Mouse (Mus musculus) intestine, embryonic 16.5 days (tissue): Measurements from ENCODE around the gene Med12l. TPM values are rescaled to one million over a fixed set of nuclear protein-coding genes. Genes with fewer than 3 reads are reported as not detected.
"Not testable (repeated sequence)": the region's sequence is repeated elsewhere in the genome, so short reads cannot be mapped to it uniquely, and the experiment has no call there.

Source experiments
- ATAC-seq: fragments of 200-750 bp; cut with Nextera tagmentation; 2 replicates; pipeline ENCODE4 v1.8.0; 2017; ENCODE audit warnings: moderate TSS enrichment, moderate library complexity
- H3K27ac ChIP-seq: fragments of 300-500 bp; sonication (generic); 2 replicates; pipeline ENCODE4 v1.5.1; 2014; ENCODE audit warnings: mild to moderate bottlenecking, low read length
- H3K27me3 ChIP-seq: fragments of 300-500 bp; sonication (generic); replicated peaks from 2 replicates; pipeline ENCODE4 v1.6.1; 2014; ENCODE audit warnings: low read length, control low read depth, mixed read lengths; ENCODE audit not compliant: control insufficient read depth, insufficient read depth
- H3K36me3 ChIP-seq: fragments of 300-500 bp; sonication (generic); 2 replicates; pipeline ENCODE4 v1.6.1; 2014; ENCODE audit warnings: low read length, control low read depth; ENCODE audit not compliant: control insufficient read depth, insufficient read depth
- H3K4me1 ChIP-seq: fragments of 300-500 bp; sonication (generic); 2 replicates; pipeline ENCODE4 v1.6.1; 2014; ENCODE audit warnings: low read length, control low read depth, mixed read lengths; ENCODE audit not compliant: control insufficient read depth, insufficient read depth
- H3K4me2 ChIP-seq: fragments of 300-500 bp; sonication (generic); 2 replicates; pipeline ENCODE4 v1.6.1; 2014; ENCODE audit warnings: low read depth, low read length, control low read depth
- H3K4me3 ChIP-seq: fragments of 300-500 bp; sonication (generic); 2 replicates; pipeline ENCODE4 v1.5.1; 2014; ENCODE audit warnings: mild to moderate bottlenecking, low read length
- H3K9ac ChIP-seq: fragments of 300-500 bp; sonication (generic); 2 replicates; pipeline ENCODE4 v1.6.1; 2014; ENCODE audit warnings: low read depth, low read length
- H3K9me3 ChIP-seq: fragments of 300-500 bp; sonication (generic); 2 replicates; pipeline ENCODE4 v1.6.1; 2016; ENCODE audit warnings: low read length, control low read depth; ENCODE audit not compliant: control insufficient read depth
- whole genome bisulfite sequencing: fragments of 180-500 bp; shearing (Covaris S2); extraction: QIAGEN DNeasy Blood & Tissue Kit; methylation state at CpG from one replicate; pipeline ENCODE4 v1.1.7; 2014; 5-methylcytosine and 5-hydroxymethylcytosine counted together
- polyA plus RNA-seq: library from polyadenylated mRNA; unstranded; fragments of >200 nt; fragmentation: Nextera tagmentation; extraction: Ambion mirVana; gene quantifications from 2 replicates; pipeline ENCODE4 v1.2.1, GENCODE M21; 2015

Med12l gene
- polyA plus RNA-seq, 1 experiment from 2014 or later = 0.65 TPM

DNA sequence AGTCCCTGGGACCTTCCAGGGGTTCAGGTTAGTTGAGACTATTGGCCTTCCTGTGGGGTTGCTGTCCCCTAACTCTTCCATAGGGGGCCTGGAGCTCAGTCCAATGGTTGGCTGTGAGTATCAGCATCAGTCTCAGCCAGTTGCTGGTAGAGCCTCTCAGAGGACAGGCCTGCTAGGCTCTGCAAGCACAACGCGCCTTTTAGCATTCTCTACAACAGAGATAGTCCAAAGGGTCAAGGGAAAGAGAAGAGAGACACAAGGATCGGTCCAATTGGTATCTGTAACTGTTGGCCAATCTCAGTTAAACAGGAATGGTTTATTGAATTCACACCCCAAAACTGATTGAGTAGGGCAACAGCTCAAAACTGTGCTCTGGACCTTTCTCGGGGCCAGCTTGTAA lies 101.8 kb downstream of the Med12l start:
- Histone ChIP-seq H3K9me3 (no peaks in the 10 kb centered on the region), H3K27me3 (no peaks in the 10 kb centered on the region), H3K27ac (no peak overlapping the region), H3K9ac (no peak overlapping the region), H3K4me3 (no peak overlapping the region), H3K4me2 (no peak overlapping the region), H3K36me3 (no peaks in the 10 kb centered on the region), H3K4me1 (no peaks in the 10 kb centered on the region)
- 94% methylated on average over 4 of the region's 4 CpGs for WGBS
- no peak for ATAC-seq

GRCm38 (mm10) chr3:59109834-59110233 lies 104.2 kb downstream of the Med12l start:
- ATAC-seq, H3K27me3 ChIP-seq, H3K9me3 ChIP-seq, H3K9ac ChIP-seq, H3K4me3 ChIP-seq, H3K27ac ChIP-seq, H3K4me2 ChIP-seq, H3K36me3 ChIP-seq, H3K4me1 ChIP-seq: not testable (repeated sequence)
- 90% methylated on average over 3 of the region's 3 CpGs for WGBS

- no peaks in the 10 kb centered on the region for H3K4me1 ChIP-seq
- no peaks in the 10 kb centered on the region for H3K27me3 ChIP-seq
- no peaks in the 10 kb centered on the region for H3K36me3 ChIP-seq
- H3K4me3 ChIP-seq = no peak overlapping the region
- WGBS = 69% methylated on average over 3 of the region's 3 CpGs
- H3K9ac ChIP-seq = no peak overlapping the region
- no peak overlapping the region for H3K27ac ChIP-seq
- no peaks in the 10 kb centered on the region for H3K9me3 ChIP-seq
- peak; percentile 70 for ATAC-seq
- no peak overlapping the region for H3K4me2 ChIP-seq
Observed at GRCm38 (mm10) chr3:59111944-59112343, 106.3 kb downstream of the Med12l start.

- 91% methylated on average over 4 of the region's 4 CpGs for WGBS
- not testable (repeated sequence) for H3K27ac ChIP-seq, H3K4me1 ChIP-seq, ATAC-seq, H3K4me2 ChIP-seq, H3K9ac ChIP-seq, H3K27me3 ChIP-seq, H3K9me3 ChIP-seq, H3K4me3 ChIP-seq, H3K36me3 ChIP-seq
Observed at GRCm38 (mm10) chr3:59113291-59113690, 107.7 kb downstream of the Med12l start.

DNA sequence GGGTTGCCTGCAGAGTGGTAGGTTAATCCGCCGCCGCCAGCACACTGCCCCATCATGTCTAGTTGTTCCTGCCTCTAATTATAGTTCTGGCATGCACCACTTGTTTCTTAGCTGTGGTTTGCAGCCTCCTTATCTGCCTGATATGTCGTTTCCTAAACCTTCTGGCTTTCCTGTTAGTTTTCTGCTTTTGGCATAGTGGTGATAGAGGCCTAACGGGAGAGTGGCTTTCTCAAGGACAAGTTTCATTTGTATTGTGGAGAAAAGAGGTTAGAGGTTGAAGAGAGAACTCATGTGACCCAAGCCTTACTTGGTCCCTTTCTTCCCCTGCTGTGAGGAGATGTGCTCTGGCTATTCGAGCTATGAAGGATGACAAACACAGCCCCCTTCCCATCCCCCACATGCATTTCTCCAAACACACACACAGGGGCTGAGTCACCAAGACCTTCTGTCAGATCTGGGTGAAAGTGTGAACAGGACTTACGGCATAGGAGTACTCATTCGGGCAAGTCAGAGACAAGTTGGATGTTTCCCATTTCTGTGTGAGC lies 108.4 kb downstream of the Med12l start:
- H3K27me3 ChIP-seq = no peaks in the 10 kb centered on the region
- no peaks in the 10 kb centered on the region for H3K4me1 ChIP-seq
- no peak for ATAC-seq
- WGBS = 79% methylated on average over 8 of the region's 8 CpGs
- H3K4me3 ChIP-seq = no peak overlapping the region
- H3K36me3 ChIP-seq = no peaks in the 10 kb centered on the region
- no peak overlapping the region for H3K9ac ChIP-seq
- H3K4me2 ChIP-seq = no peak overlapping the region
- no peak overlapping the region for H3K27ac ChIP-seq
- no peaks in the 10 kb centered on the region for H3K9me3 ChIP-seq

DNA sequence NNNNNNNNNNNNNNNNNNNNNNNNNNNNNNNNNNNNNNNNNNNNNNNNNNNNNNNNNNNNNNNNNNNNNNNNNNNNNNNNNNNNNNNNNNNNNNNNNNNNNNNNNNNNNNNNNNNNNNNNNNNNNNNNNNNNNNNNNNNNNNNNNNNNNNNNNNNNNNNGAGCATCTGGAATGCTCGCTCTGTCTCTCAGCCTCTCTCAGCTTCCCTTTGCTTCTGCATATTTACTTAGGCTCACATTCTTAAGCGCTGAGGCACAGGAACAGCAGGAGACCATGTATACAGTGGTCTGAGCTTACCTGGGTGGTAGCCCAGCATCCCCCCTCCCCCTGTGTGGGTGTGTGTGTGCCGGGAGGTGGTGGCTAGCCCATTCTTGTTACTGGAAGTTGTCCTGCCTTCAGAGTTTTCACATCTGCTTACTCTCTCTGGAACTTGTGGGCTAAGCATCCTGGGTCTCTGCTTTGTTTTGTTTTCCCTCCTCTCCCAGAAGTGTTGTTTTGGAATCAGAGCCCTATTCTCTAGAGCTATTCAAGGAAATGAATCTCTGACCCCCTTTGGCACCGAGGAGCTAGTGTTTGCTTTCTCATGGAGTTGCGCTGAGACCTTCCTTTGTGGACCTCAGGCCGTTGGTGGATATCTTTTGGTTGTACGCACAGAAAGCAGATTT lies 115.6 kb downstream of the Med12l start:
- Histone ChIP-seq H3K27ac (no peak overlapping the region), H3K9me3 (no peaks in the 10 kb centered on the region), H3K4me3 (no peak overlapping the region), H3K27me3 (no peaks in the 10 kb centered on the region), H3K36me3 (no peaks in the 10 kb centered on the region), H3K4me2 (no peak overlapping the region), H3K4me1 (no peaks in the 10 kb centered on the region; the same call in 1 of the 2 replicates), H3K9ac (no peak overlapping the region)
- peak; percentile 55 for ATAC-seq
- WGBS = 32% methylated on average over 7 of the region's 7 CpGs

GRCm38 (mm10) chr3:59121780-59122449 lies 116.3 kb downstream of the Med12l start:
- H3K36me3 ChIP-seq = no peaks in the 10 kb centered on the region
- H3K9ac ChIP-seq = no peak overlapping the region
- no peak overlapping the region for H3K4me2 ChIP-seq
- no peaks in the 10 kb centered on the region; the same call in 1 of the 2 replicates for H3K4me1 ChIP-seq
- H3K4me3 ChIP-seq = no peak overlapping the region
- WGBS = 68% methylated on average over 7 of the region's 7 CpGs
- H3K27me3 ChIP-seq = no peaks in the 10 kb centered on the region
- H3K9me3 ChIP-seq = no peaks in the 10 kb centered on the region
- no peak overlapping the region for H3K27ac ChIP-seq
- no peak for ATAC-seq

- Histone ChIP-seq H3K9ac (no peak overlapping the region), H3K27ac (no peak overlapping the region), H3K9me3 (no peaks in the 10 kb centered on the region), H3K4me2 (no peak overlapping the region), H3K27me3 (no peaks in the 10 kb centered on the region), H3K4me1 (no peaks in the 10 kb centered on the region; the same call in 1 of the 2 replicates), H3K4me3 (no peak overlapping the region), H3K36me3 (no peaks in the 10 kb centered on the region)
- 59% methylated on average over 5 of the region's 5 CpGs for WGBS
- ATAC-seq = no peak
Observed at GRCm38 (mm10) chr3:59125022-59125421, 119.4 kb downstream of the Med12l start.

- H3K27ac ChIP-seq = no peak overlapping the region
- no peaks in the 10 kb centered on the region for H3K9me3 ChIP-seq
- no peak overlapping the region for H3K4me2 ChIP-seq
- no peaks in the 10 kb centered on the region for H3K36me3 ChIP-seq
- no peak overlapping the region for H3K9ac ChIP-seq
- no peak overlapping the region for H3K4me3 ChIP-seq
- H3K4me1 ChIP-seq = peaks cover 4% of the 10 kb centered on the region; the same call in 1 of the 2 replicates
- WGBS = 24% methylated on average over 7 of the region's 7 CpGs
- no peaks in the 10 kb centered on the region for H3K27me3 ChIP-seq
- ATAC-seq = no peak
Observed at GRCm38 (mm10) chr3:59125783-59126555, 120.3 kb downstream of the Med12l start.
